Mouse (Mus musculus): Measurements from ENCODE around the gene 1810055G02Rik.

The 1810055G02Rik gene

DNA sequence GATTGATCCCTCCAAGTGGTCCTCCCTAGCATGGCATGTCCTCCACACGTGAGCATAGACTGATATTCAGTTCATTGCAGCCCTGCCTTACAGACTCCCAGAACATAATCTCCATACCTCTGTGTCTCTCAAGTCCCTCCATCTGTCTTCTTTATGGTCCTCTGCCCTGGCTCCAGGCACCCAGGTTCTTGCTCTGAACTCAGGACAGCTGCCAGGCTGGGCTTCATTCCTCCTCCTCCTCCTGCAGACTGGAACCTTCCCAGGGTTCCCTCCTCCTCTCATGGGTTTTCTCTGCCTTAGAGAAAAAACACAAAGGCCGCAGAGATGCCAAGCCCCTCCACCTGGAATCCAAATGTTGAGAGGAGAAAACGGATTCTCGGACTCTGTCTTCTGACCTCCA is 34.6 kb downstream of the 1810055G02Rik start:
- DNase-seq (ENCODE audit: extremely low spot score, low spot score) = no peak

DNA sequence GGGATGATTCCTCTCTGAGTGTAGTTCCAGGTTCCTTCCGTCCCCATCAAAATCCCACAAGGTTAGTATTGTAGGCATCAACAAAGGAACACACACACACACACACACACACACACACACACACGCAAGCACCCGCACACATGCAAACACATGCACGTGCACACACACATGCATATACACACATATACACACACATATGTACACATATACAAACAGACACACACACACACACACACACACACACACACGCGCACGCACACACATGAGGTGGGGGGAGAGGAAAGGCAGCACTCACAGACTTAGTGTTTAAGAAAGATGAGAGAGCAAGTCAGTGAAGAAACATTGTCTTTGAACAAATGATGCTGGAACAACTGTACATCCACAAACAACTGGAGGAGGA is 35.3 kb downstream of the 1810055G02Rik start:
- DNase-seq (ENCODE audit: extremely low spot score, low spot score) = no peak

DNA sequence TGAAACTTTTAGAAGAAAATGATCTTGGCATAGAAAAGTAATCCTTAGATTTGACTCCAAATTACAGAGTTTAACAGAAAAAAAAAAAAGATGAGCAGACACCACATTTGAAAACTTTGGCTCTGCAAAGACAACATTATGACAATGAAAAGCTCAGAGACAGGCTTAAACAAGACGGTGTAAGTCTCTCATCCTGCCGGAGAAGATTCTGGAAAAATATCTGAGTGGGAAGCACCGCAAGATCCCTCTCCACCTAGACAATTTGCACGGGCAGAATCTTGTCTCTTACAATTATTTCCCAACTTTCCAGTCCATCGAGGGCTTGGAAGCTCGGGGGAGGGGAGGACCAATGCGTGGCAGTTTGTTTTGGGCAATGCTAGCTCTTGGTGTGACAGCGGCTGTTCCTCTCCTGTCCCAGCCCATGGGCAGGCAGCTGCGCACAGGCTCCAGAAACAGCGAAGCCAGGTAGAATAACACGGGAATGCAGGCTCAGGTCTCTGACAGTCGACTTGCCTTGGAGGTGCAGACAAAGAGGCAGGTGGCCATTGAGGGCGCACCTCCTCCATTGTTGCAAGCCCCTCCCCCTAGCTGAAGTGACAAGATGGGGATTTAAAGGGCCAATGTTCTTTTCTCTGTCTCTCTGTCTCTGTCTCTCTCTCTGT is 35.9 kb downstream of the 1810055G02Rik start:
- DNase-seq (ENCODE audit: extremely low spot score, low spot score) = peak; percentile 68

DNA sequence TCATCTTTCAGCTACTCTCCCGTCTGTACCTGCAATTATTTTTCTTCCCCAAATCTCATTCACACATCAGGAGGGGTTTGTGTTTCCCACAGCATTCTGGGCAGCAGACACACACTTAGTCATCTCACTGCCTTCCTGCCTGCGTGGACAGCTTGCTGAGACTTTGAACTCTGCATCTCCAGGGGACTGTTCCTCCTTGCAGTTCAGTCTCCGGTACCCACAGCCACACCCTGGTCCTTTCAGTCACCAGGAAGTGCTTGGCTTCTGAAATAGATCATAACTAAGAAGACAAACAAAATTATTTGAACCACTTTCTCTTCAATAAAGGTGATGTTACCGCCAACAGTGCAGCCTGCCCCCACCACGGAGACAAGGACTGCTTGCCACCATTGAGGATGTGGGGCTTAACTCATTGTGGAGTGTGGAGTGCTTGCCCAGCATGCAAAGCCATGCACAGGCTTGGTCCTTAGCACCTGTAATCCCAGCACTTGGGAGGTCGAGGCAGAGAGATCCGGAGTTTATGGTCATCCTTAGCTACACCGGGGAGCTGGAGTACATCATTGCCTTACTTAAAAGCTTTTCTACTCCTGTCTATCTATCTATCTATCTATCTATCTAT is 44.6 kb downstream of the 1810055G02Rik start:
- no peak for DNase-seq (ENCODE audit: extremely low spot score, low spot score)

DNA sequence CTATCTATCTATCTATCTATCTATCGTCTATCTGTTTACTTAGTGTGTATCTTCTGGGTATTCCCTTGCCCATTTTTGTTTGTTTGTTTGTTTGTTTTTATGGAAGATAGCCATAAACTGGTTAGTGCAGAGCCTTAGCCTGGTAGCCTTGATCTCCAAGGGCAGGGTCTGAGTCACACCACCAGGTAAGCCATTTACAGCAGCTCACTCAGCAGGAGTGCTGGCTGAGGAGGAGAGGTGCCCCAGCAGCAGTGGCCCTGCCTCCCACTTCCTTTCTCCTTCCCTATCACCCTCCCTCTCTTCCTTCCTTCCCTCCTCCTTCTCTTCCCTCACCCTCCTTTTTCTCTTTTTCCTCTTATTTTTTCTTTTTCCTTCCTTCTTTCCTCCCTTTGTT is 45.1 kb downstream of the 1810055G02Rik start:
- DNase-seq (ENCODE audit: extremely low spot score, low spot score) = no peak

DNA sequence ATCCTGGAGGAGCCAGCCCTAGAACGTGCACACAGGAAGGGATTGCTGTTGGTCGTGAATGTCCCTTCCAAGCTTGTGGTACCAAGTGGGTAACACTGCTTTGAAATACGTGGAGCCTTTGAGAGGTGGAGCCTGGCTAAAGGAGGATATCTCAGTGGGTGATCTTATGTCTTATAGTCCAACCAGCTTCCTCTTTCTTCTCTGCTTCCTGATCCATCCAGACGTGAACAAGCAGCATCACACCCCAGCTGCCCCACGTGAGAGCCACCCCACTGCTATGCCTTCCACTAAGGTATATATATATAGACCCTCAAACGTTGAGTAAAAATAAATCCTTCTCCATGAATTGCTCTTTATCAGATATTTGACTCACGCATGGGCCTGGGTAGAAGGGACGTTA is 45.6 kb downstream of the 1810055G02Rik start:
- DNase-seq (ENCODE audit: extremely low spot score, low spot score) = no peak

DNA sequence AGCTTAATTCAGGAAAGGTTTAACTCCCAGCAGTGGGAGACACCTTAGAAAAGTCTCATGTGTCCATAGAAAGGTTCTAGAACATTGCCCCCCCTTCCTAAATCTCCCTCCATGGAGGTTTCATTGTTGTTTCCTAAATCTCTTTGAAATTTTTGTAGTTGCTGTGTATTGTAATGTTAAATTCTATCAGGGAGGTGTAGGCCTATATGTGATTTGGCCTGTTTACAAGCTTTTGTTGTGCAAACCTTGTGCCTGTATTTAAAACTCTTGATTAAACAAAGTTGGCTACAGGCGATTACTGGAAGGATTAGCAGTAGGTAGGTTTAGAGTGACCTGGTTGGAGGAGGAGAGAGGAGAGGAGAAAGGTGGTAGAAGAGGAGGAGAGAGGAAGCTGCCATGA is 49.8 kb downstream of the 1810055G02Rik start:
- DNase-seq (ENCODE audit: extremely low spot score, low spot score) = no peak

DNA sequence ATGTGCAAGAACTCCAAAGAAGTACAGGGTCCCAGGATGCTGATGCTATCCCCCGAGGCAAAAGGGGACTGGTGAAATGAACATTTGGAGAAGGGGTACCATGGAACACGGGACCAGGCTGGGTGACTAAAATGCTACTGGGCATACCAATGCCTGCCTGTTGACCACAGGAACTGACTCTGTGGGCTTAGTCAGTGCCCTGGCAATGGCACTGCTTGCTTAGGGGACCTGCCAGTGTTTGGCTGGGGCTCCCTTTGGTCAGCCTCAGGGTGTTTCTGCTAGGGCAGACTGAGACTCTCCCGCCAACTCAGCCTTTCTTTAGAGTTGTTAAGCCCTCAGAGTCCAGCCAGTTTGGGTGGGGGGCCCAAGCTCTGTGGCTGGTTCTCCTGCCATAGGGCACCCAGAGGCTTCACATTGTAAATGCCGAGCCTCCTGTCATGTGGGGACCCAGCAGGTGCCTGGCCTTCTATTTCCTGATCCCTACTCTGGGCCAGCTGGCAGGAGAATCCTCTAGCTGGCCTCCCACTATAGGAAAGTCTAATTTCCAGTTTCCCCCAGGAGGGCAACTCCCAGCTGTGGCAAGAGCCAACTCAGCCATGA is 57.2 kb downstream of the 1810055G02Rik start:
- DNase-seq (ENCODE audit: extremely low spot score, low spot score) = no peak

DNA sequence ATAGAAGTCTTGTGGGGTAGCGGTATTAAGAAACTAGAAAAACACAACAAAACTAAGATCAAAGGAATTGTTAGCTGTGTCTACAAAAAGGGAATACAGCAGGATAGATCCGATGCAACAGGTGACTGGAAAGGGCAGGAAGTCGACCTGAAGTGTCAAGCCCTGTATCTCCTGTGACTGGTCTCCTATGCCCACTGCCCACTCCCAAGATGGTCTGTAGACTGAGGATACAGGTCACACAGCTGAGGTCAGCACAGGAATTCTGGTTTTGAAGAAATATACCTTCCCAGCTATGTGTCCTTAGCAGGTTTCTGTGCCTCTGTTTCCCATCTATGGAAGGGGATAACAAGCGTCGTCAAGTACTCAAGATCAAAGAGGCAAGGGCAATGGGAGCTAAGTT is 58.3 kb downstream of the 1810055G02Rik start:
- no peak for DNase-seq (ENCODE audit: extremely low spot score, low spot score)

DNA sequence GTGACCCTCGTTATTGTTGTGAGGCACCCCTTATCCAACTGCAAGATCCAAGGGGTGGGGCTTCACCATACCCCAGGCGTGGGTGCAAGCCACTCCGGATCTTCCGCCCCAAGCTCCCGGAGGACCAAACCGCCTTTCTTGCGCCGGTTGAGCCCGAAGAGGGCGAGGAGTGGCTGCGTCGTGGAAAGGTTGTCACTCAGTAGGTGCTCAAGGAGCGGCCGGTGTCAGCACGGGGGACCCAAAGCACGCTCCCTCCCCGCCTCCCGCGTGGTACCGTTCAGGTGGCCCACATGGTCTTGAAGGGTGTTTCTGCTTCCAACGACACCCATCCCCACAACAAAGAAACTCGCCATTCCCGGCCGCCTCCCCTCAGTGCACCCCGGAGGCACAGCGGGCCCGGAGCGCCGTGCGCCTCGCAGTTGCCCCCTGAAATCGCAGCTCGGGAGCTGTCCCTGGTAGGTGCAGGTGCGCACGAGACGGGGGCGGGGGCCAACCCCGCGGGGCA is 59.2 kb downstream of the 1810055G02Rik start, which contains the start of gene Kmt5b:
TSS of gene Kmt5b (plus strand) at position 146 of the 505 bp plus-strand sequence.
- peak; percentile 89 for DNase-seq (ENCODE audit: extremely low spot score, low spot score)
